Mouse (Mus musculus) G1E (cell line): Measurements from ENCODE around the gene Dusp22.

Experiments
- CTCF ChIP-seq: IDR thresholded peaks from 2 replicates; pipeline ENCODE4 v1.5.1; 2012; ENCODE audit warnings: low read depth, low read length, inconsistent platforms, mixed read lengths
- GATA1 ChIP-seq: IDR thresholded peaks from 2 replicates; pipeline ENCODE4 v1.6.1; 2012; ENCODE audit warnings: borderline replicate concordance, low read length, inconsistent platforms, mixed read lengths

DNA sequence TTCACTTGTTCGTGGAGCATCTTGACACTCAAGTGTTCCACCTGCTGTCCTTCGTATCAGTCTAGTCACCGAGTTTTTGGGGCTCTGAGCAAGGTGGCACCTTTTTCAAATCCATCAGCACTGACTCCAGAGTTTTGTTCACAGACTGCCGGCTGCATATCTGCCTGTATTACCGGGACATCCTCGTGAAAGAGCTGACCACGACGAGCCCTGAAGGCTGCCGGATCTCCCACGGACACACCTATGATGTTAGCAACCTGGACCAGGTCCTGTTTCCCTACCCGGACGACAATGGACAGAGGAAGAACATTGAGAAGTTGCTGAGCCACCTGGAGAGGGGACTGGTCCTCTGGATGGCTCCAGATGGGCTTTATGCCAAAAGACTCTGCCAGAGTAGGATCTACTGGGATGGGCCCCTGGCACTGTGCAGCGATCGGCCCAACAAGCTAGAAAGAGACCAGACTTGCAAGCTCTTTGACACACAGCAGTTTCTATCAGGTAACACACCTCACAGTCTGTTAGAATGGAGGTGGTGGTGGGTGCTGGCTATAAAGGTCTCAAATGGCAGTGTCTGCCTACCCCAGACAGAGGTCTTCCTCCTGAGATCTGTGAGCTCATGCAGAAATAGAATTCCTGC lies 97.6 kb downstream of the Dusp22 start:
- TF ChIP-seq CTCF (no peak), GATA1 (no peak)
